Mouse (Mus musculus): ENCODE results near the gene Rasgrp2.

The Rasgrp2 gene

GRCm38 (mm10) chr19:6443016-6443415 is 43.9 kb downstream of the Rasgrp2 start:
- DNase-seq, result no peak

- DNase-seq, result no peak
These were observed 46.8 kb downstream of the Rasgrp2 start for GRCm38 (mm10) chr19:6445761-6446423.

GRCm38 (mm10) chr19:6446736-6447437 is 47.7 kb downstream of the Rasgrp2 start:
- DNase-seq, result no peak

GRCm38 (mm10) chr19:6448752-6449151 is 49.6 kb downstream of the Rasgrp2 start:
- no peak for DNase-seq

- no peak for DNase-seq
These were observed 50.7 kb downstream of the Rasgrp2 start for GRCm38 (mm10) chr19:6449841-6450240.

GRCm38 (mm10) chr19:6452030-6452494 is 52.9 kb downstream of the Rasgrp2 start:
- peak; percentile 79 for DNase-seq

GRCm38 (mm10) chr19:6452672-6453310 is 53.7 kb downstream of the Rasgrp2 start:
- no peak for DNase-seq

- DNase-seq, result no peak
These were observed 54.2 kb downstream of the Rasgrp2 start for GRCm38 (mm10) chr19:6453349-6453748.

- DNase-seq, result no peak
These were observed 55.0 kb downstream of the Rasgrp2 start for GRCm38 (mm10) chr19:6454041-6454720.

- DNase-seq, result no peak
These were observed 60.4 kb downstream of the Rasgrp2 start for GRCm38 (mm10) chr19:6459504-6459903.

- no peak for DNase-seq
These were observed 63.7 kb downstream of the Rasgrp2 start for GRCm38 (mm10) chr19:6462841-6463240.

- DNase-seq, result no peak
These were observed 65.3 kb downstream of the Rasgrp2 start for GRCm38 (mm10) chr19:6464306-6465071.

Measured in thymus, postnatal 14 days (tissue).